8 mouse cellular contexts compared by ENCODE assay signal in the genomic region with DNA sequence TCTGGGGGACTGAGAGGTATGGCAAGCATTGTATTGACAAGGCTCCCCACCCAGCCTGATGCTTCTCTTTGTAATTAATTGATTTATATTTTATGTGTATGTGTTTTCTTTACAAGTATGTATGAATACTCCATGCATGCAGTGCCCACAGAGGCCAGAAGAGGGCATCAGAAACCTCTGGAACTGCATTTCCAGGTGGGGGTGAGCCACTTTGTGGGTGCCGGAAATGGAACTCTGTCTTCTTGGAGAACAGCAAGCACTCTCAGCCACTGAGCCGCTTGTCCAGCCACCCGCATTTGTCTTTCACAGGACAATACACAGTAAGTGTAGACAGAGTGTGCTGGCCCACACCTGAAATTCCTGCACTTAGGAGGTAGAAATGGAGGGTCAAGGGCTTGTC. TPM values are rescaled to one million over a fixed set of nuclear protein-coding genes. Genes with fewer than 3 reads are reported as not detected.
DNase-seq lines count a peak whose midpoint lies in the region; ATAC-seq and TF ChIP-seq lines count a peak whose summit lies in the region.

No protein-coding gene starts in this region.

- H3K4me2 ChIP-seq in kidney, embryonic 16.5 days (replicated peaks; ENCODE audit: low read depth, low read length) = no peak overlapping the region
- H3K4me2 ChIP-seq in forebrain, embryonic 16.5 days (ENCODE audit: low read length) = no peak overlapping the region

- TF ChIP-seq CTCF in kidney, adult 2 months (conservative IDR thresholded peaks at IDR 0.05; ENCODE audit: insufficient read depth, insufficient read length, low read depth, low read length) = peak; percentile 47
- TF ChIP-seq CTCF in bone marrow macrophage, adult 2 months (IDR thresholded peaks at IDR 0.05; ENCODE audit: low read depth, low read length) = peak; percentile 54; the same call in 1 of the 2 replicates
- peak; percentile 50; the same call in 1 of the 2 replicates for TF ChIP-seq CTCF in lung, adult 2 months (IDR thresholded peaks at IDR 0.05; ENCODE audit: insufficient read depth, low read length)

- no peak overlapping the region for H3K27ac ChIP-seq in kidney, adult 2 months (ENCODE audit: insufficient read depth, low read depth, low read length)
- H3K27ac ChIP-seq in kidney, embryonic 16.5 days (ENCODE audit: low read length) = no peak overlapping the region
- H3K27ac ChIP-seq in bone marrow macrophage, adult 2 months (ENCODE audit: insufficient read depth, low read depth, low read length) = no peak overlapping the region
- H3K27ac ChIP-seq in forebrain, embryonic 16.5 days (ENCODE audit: low read length) = no peak overlapping the region

- no peak for TF ChIP-seq POLR2A in kidney, adult 2 months (IDR thresholded peaks at IDR 0.05; ENCODE audit: low read depth, low read length)
- TF ChIP-seq POLR2A in bone marrow macrophage, adult 2 months (IDR thresholded peaks at IDR 0.05; ENCODE audit: borderline replicate concordance, low read depth, low read length) = no peak
- no peak for TF ChIP-seq POLR2A in lung, adult 2 months (IDR thresholded peaks at IDR 0.05; ENCODE audit: borderline replicate concordance, extremely low read depth, low read depth, low read length)

- H3K4me1 ChIP-seq in kidney, adult 2 months (ENCODE audit: control insufficient read depth, insufficient read depth, low read length) = no peaks in the 10 kb centered on the region
- no peaks in the 10 kb centered on the region for H3K4me1 ChIP-seq in kidney, embryonic 16.5 days (ENCODE audit: insufficient read depth, low read length)
- no peaks in the 10 kb centered on the region for H3K4me1 ChIP-seq in bone marrow macrophage, adult 2 months (ENCODE audit: control insufficient read depth, insufficient read depth, low read length)
- no peaks in the 10 kb centered on the region for H3K4me1 ChIP-seq in lung, adult 2 months (ENCODE audit: control insufficient read depth, insufficient read depth, low read length)
- no peaks in the 10 kb centered on the region for H3K4me1 ChIP-seq in forebrain, embryonic 16.5 days (replicated peaks; ENCODE audit: control insufficient read depth, insufficient read depth, low read length)

- ATAC-seq in kidney, embryonic 16.5 days (ENCODE audit: low FRiP score, low TSS enrichment) = no peak
- ATAC-seq in forebrain, embryonic 16.5 days = no peak

- H3K27me3 ChIP-seq in kidney, adult 2 months (replicated peaks; ENCODE audit: control insufficient read depth, insufficient read depth, low read length) = no peaks in the 10 kb centered on the region
- H3K27me3 ChIP-seq in kidney, embryonic 16.5 days (ENCODE audit: insufficient read depth, low read length) = no peaks in the 10 kb centered on the region
- no peaks in the 10 kb centered on the region for H3K27me3 ChIP-seq in forebrain, embryonic 16.5 days (replicated peaks; ENCODE audit: control insufficient read depth, insufficient read depth, low read length)

- DNase-seq in kidney, adult 2 months = peak; percentile 40
- peak; percentile 47 for DNase-seq in ES-CJ7 (ENCODE audit: low read depth, low spot score)
- peak; percentile 20 to 35 for DNase-seq in frontal cortex, postnatal 25 days (ENCODE audit: low spot score in 2 of 2)
- DNase-seq in lung, adult 2 months = peak; percentile 49
- DNase-seq in spleen, postnatal 14 days (ENCODE audit: low spot score in 2 of 2) = peak; percentile 30 to 55

- no peaks in the 10 kb centered on the region for H3K9me3 ChIP-seq in kidney, embryonic 16.5 days (ENCODE audit: low read length)
- H3K9me3 ChIP-seq in forebrain, embryonic 16.5 days (ENCODE audit: control insufficient read depth, low read length) = no peaks in the 10 kb centered on the region

- H3K4me3 ChIP-seq in kidney, adult 2 months (ENCODE audit: insufficient read depth, low read depth, low read length) = no peak overlapping the region
- H3K4me3 ChIP-seq in kidney, embryonic 16.5 days (ENCODE audit: low read length) = no peak overlapping the region
- no peak overlapping the region for H3K4me3 ChIP-seq in bone marrow macrophage, adult 2 months (ENCODE audit: insufficient read depth, low read length)
- no peak overlapping the region for H3K4me3 ChIP-seq in lung, adult 2 months (replicated peaks; ENCODE audit: extremely low read depth, low read depth, low read length)
- H3K4me3 ChIP-seq in forebrain, embryonic 16.5 days (replicated peaks; ENCODE audit: low read length) = no peak overlapping the region

- no peak overlapping the region for H3K9ac ChIP-seq in kidney, embryonic 16.5 days (replicated peaks; ENCODE audit: low read length)
- no peak overlapping the region for H3K9ac ChIP-seq in forebrain, embryonic 16.5 days (replicated peaks; ENCODE audit: low read depth, low read length)

- WGBS in kidney, adult 2 months = 90% methylated on average over 3 of the region's 3 CpGs
- WGBS in kidney, embryonic 16.5 days = 85% methylated on average over 3 of the region's 3 CpGs
- WGBS in lung, adult 2 months = 62% methylated on average over 3 of the region's 3 CpGs
- 72% methylated on average over 3 of the region's 3 CpGs for WGBS in forebrain, embryonic 16.5 days

- peaks cover 2% of the 10 kb centered on the region; the same call in 1 of the 2 replicates for H3K36me3 ChIP-seq in kidney, adult 2 months (ENCODE audit: control insufficient read depth, insufficient read depth, low read length)
- H3K36me3 ChIP-seq in kidney, embryonic 16.5 days (ENCODE audit: insufficient read depth, low read length) = peaks cover 33% of the 10 kb centered on the region
- H3K36me3 ChIP-seq in forebrain, embryonic 16.5 days (ENCODE audit: control insufficient read depth, insufficient read depth) = peaks cover 17% of the 10 kb centered on the region; the same call in 1 of the 2 replicates

RNA-seq across cellular contexts. Expression of a gene that starts 24.9 kb away (rescaled TPM):
- 22.4 and 25.4 TPM in 2 replicates for polyA plus RNA-seq in kidney, adult 2 months (2012; rRNA removed)
- polyA plus RNA-seq in kidney, embryonic 16.5 days (2015; fragmentation: Nextera tagmentation; extraction: Ambion mirVana) = 13.9 and 21.0 TPM in 2 replicates
- polyA plus RNA-seq in bone marrow macrophage, adult 2 months (2012; ENCODE audit: insufficient read depth, insufficient read length, missing spikeins) = 35.8 and 36.6 TPM in 2 replicates
- 15.1 and 20.8 TPM in 2 replicates for polyA plus RNA-seq in lung, adult 2 months (2012; rRNA removed)
- 13.4 and 18.8 TPM in 2 replicates for polyA plus RNA-seq in forebrain, embryonic 16.5 days (2015; fragmentation: Nextera tagmentation; extraction: Ambion mirVana)

RNA-seq across cellular contexts. Expression of a gene that starts 28.5 kb away (rescaled TPM):
- 21.4 and 22.7 TPM in 2 replicates for polyA plus RNA-seq in kidney, adult 2 months (2012; rRNA removed)
- 60.9 and 61.9 TPM in 2 replicates for polyA plus RNA-seq in kidney, embryonic 16.5 days (2015; fragmentation: Nextera tagmentation; extraction: Ambion mirVana)
- 25.0 and 29.4 TPM in 2 replicates for polyA plus RNA-seq in bone marrow macrophage, adult 2 months (2012; ENCODE audit: insufficient read depth, insufficient read length, missing spikeins)
- polyA plus RNA-seq in lung, adult 2 months (2012; rRNA removed) = 10.8 and 14.4 TPM in 2 replicates
- 53.9 and 57.6 TPM in 2 replicates for polyA plus RNA-seq in forebrain, embryonic 16.5 days (2015; fragmentation: Nextera tagmentation; extraction: Ambion mirVana)

RNA-seq across cellular contexts. Expression of a gene that starts 28.5 kb away (rescaled TPM):
- polyA plus RNA-seq in kidney, adult 2 months (2012; rRNA removed) = 38.4 and 39.3 TPM in 2 replicates
- polyA plus RNA-seq in kidney, embryonic 16.5 days (2015; fragmentation: Nextera tagmentation; extraction: Ambion mirVana) = 36.9 TPM in 2 replicates
- 21.4 and 30.6 TPM in 2 replicates for polyA plus RNA-seq in bone marrow macrophage, adult 2 months (2012; ENCODE audit: insufficient read depth, insufficient read length, missing spikeins)
- polyA plus RNA-seq in lung, adult 2 months (2012; rRNA removed) = 21.0 and 24.6 TPM in 2 replicates
- polyA plus RNA-seq in forebrain, embryonic 16.5 days (2015; fragmentation: Nextera tagmentation; extraction: Ambion mirVana) = 40.0 and 44.2 TPM in 2 replicates

RNA-seq across cellular contexts. Expression of a gene that starts 50.4 kb away (rescaled TPM):
- polyA plus RNA-seq in kidney, adult 2 months (2012; rRNA removed) = not detected in 2 replicates
- not detected in 2 replicates for polyA plus RNA-seq in kidney, embryonic 16.5 days (2015; fragmentation: Nextera tagmentation; extraction: Ambion mirVana)
- polyA plus RNA-seq in bone marrow macrophage, adult 2 months (2012; ENCODE audit: insufficient read depth, insufficient read length, missing spikeins) = not detected in 2 replicates
- 0.12 TPM in 1 of 2 replicates, not detected in the other for polyA plus RNA-seq in lung, adult 2 months (2012; rRNA removed)
- not detected in 2 replicates for polyA plus RNA-seq in forebrain, embryonic 16.5 days (2015; fragmentation: Nextera tagmentation; extraction: Ambion mirVana)
